Mouse (Mus musculus) right cerebral cortex, postnatal 25 days (tissue): ENCODE data around the gene Prl6a1.

Source experiments
- DNase-seq: peaks from one replicate; pipeline ENCODE4 v3.0.0; 2022

Gene Prl6a1

GRCm38 (mm10) chr13:27312334-27313225, at the start of gene Prl6a1:
Gene Prl6a1 (plus strand): TSS chr13:27312627.
- DNase-seq, result no peak

GRCm38 (mm10) chr13:27334989-27335388, 22.6 kb downstream of the Prl6a1 start:
- DNase-seq, result no peak

GRCm38 (mm10) chr13:27342733-27343275, 30.4 kb downstream of the Prl6a1 start:
- DNase-seq, result no peak

GRCm38 (mm10) chr13:27345373-27345772, 32.9 kb downstream of the Prl6a1 start, which contains the start of gene Prl8a2:
Gene Prl8a2 (plus strand): TSS chr13:27345673.
- no peak for DNase-seq
